Mouse (Mus musculus): ENCODE data around the gene Lrp6. TPM values are rescaled to one million over a fixed set of nuclear protein-coding genes. Genes with fewer than 3 reads are reported as not detected.

The Lrp6 gene
- total and polyA plus RNA-seq, 2 experiments from 2014 or later, result 12.3 to 41.3 TPM

DNA sequence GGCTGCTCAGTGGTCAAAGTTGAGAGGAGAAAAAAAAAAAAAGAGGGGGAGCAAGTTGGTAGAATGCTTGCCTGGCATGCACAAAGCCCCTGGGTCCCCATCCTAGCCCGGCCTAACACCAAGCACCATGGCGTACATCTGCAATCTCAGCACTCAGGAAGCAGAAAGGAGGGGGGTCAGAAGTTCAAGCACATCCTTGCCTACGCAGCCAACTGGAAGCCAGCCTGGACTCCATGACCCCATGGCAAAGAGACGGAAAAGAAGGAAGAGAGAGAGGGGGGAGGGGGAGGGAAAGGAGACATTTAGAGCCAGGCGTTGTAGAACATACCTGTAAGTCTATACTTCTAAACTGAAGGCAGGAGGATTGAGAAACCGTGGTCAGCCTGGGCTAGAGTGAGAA lies 39.8 kb upstream of the Lrp6 start:
- Histone ChIP-seq H3K4me3 (ENCODE audit: low read depth, low read length) (no peak overlapping the region), H3K36me3 (ENCODE audit: insufficient read depth) (no peaks in the 10 kb centered on the region), H3K4me2 (ENCODE audit: low read depth) (no peak overlapping the region), H3K27me3 (ENCODE audit: insufficient read depth, low read length) (no peaks in the 10 kb centered on the region), H3K9me3 (ENCODE audit: low read length) (no peaks in the 10 kb centered on the region), H3K27ac (ENCODE audit: low read depth, low read length) (no peak overlapping the region), H3K4me1 (ENCODE audit: insufficient read depth) (no peaks in the 10 kb centered on the region), H3K9ac (no peak overlapping the region)
- 66% methylated on average over 6 of the region's 6 CpGs for WGBS
- TF ChIP-seq CTCF (IDR thresholded peaks at IDR 0.05; ENCODE audit: low read depth), result no peak
- ATAC-seq (no peak), DNase-seq (no peak)

DNA sequence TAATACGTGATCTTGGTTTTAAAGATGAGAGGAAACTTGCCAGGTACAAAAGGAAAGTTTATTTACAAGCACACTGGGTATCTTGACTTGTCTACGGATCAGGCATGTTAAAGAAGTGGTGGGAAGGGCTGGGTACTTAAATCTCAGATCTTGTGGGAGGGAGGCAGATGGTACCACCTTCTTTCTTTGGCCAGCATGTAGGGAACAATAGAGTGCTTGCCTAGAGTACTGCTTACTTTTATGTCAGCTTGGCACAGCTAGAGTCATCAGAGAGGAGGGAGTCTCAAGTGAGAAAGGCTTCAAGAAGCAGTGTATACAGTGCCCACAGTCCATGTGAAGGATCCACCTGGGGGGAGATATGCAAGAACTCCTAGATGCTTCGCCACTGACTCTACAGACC lies 38.4 kb upstream of the Lrp6 start:
- Histone ChIP-seq H3K27ac (ENCODE audit: low read depth, low read length) (no peak overlapping the region), H3K4me1 (ENCODE audit: insufficient read depth) (no peaks in the 10 kb centered on the region), H3K9me3 (ENCODE audit: low read length) (no peaks in the 10 kb centered on the region), H3K4me2 (ENCODE audit: low read depth) (no peak overlapping the region), H3K4me3 (ENCODE audit: low read depth, low read length) (no peak overlapping the region), H3K27me3 (ENCODE audit: insufficient read depth, low read length) (no peaks in the 10 kb centered on the region), H3K36me3 (ENCODE audit: insufficient read depth) (no peaks in the 10 kb centered on the region), H3K9ac (no peak overlapping the region)
- ATAC-seq (no peak), DNase-seq (no peak)
- TF ChIP-seq CTCF (IDR thresholded peaks at IDR 0.05; ENCODE audit: low read depth), result no peak
- WGBS, result 83% methylated on average over 3 of the region's 3 CpGs

DNA sequence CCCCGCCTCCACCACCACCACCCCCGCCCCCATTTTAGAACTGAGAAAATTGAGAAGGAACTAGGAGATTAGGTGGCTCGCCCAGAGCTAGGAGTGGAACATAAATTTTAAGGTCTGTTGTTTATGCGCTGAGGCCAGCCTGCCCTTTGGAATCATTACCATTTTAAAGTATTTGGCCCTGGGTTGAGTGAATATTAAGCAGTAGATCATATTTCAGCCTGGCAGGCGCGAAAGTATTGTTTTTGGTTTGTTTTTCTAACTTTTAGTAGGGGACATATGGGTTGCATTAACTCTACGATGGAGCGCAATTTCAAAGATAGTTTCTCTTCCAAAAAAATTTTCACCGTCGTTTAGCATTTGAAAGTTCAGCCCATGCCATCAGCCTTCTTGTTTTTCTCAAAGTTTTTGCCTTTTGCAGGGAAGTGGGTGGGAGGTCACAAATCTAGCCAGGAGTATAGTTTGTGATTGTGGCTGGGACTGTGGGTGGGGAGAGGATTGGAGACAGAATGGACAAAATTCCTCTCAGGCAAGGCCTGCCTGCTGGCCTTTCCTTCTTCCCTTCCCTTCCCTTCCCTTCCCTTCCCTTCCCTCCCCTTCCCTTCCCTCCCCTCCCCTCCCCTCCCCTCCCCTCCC lies 35.7 kb upstream of the Lrp6 start:
- 59% methylated on average over 10 of the region's 10 CpGs for WGBS
- no peaks in the 10 kb centered on the region for H3K4me1 ChIP-seq (ENCODE audit: insufficient read depth)
- DNase-seq (no peak), ATAC-seq (no peak)
- H3K9me3 ChIP-seq (ENCODE audit: low read length), result no peaks in the 10 kb centered on the region
- TF ChIP-seq CTCF (IDR thresholded peaks at IDR 0.05; ENCODE audit: low read depth), result no peak
- no peak overlapping the region for H3K9ac ChIP-seq
- no peak overlapping the region for H3K27ac ChIP-seq (ENCODE audit: low read depth, low read length)
- H3K4me3 ChIP-seq (ENCODE audit: low read depth, low read length), result no peak overlapping the region
- no peaks in the 10 kb centered on the region for H3K27me3 ChIP-seq (ENCODE audit: insufficient read depth, low read length)
- H3K36me3 ChIP-seq (ENCODE audit: insufficient read depth), result no peaks in the 10 kb centered on the region
- H3K4me2 ChIP-seq (ENCODE audit: low read depth), result no peak overlapping the region

GRCm38 (mm10) chr6:134601766-134602165 lies 35.0 kb upstream of the Lrp6 start:
- Histone ChIP-seq H3K4me1 (ENCODE audit: insufficient read depth) (no peaks in the 10 kb centered on the region), H3K4me2 (ENCODE audit: low read depth) (no peak overlapping the region), H3K9ac (no peak overlapping the region), H3K36me3 (ENCODE audit: insufficient read depth) (no peaks in the 10 kb centered on the region), H3K4me3 (ENCODE audit: low read depth, low read length) (no peak overlapping the region), H3K9me3 (ENCODE audit: low read length) (no peaks in the 10 kb centered on the region), H3K27ac (ENCODE audit: low read depth, low read length) (no peak overlapping the region), H3K27me3 (ENCODE audit: insufficient read depth, low read length) (no peaks in the 10 kb centered on the region)
- no peak for ATAC-seq
- WGBS, result 64% methylated on average over 3 of the region's 3 CpGs
- no peak for DNase-seq
- no peak for TF ChIP-seq CTCF (IDR thresholded peaks at IDR 0.05; ENCODE audit: low read depth)

DNA sequence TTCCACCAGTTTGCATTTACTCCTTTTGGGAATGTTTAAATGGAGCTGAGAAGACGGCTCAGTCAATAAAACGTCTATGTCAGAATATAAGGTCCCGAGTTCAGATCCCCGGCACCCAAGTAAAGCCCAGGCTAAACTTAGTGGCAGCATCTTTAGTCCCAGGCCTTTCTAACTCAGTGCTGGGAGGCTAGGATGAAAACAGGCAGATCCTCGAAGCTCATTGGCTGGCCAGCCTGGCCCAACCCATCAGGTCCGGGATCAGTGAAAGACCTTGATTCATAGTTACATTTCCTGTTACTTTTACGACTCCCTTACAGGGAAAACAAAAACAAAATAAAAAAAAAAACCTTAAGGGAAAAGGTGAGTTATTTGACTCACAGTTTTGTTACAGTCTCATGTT lies 34.4 kb upstream of the Lrp6 start:
- H3K4me2 ChIP-seq (ENCODE audit: low read depth), result no peak overlapping the region
- H3K9ac ChIP-seq, result no peak overlapping the region
- ATAC-seq, result no peak
- 60% methylated on average over 7 of the region's 7 CpGs for WGBS
- no peaks in the 10 kb centered on the region for H3K4me1 ChIP-seq (ENCODE audit: insufficient read depth)
- no peaks in the 10 kb centered on the region for H3K9me3 ChIP-seq (ENCODE audit: low read length)
- DNase-seq, result no peak
- H3K4me3 ChIP-seq (ENCODE audit: low read depth, low read length), result no peak overlapping the region
- no peaks in the 10 kb centered on the region for H3K36me3 ChIP-seq (ENCODE audit: insufficient read depth)
- TF ChIP-seq CTCF (IDR thresholded peaks at IDR 0.05; ENCODE audit: low read depth), result no peak
- no peak overlapping the region for H3K27ac ChIP-seq (ENCODE audit: low read depth, low read length)
- H3K27me3 ChIP-seq (ENCODE audit: insufficient read depth, low read length), result no peaks in the 10 kb centered on the region

DNA sequence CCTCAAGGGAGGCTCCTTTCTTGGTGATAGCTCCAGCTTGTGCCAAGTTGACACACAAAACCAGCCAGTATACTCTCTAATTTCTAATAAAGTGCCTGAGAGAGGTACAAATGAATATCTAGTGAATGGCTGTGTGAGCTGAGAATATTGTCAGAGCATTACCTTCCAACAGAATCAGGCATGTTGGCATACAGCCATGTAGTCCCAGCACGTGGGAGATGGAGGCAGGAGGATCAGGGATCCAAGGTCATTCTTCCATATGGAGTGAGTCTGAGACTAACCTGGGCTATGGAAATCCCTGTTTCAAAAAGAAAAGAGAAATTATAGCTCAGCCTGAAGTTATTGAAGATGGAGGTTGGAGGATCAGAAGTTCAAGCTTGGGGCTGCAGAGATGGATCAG lies 32.5 kb upstream of the Lrp6 start:
- Histone ChIP-seq H3K4me3 (ENCODE audit: low read depth, low read length) (no peak overlapping the region), H3K4me1 (ENCODE audit: insufficient read depth) (no peaks in the 10 kb centered on the region), H3K27me3 (ENCODE audit: insufficient read depth, low read length) (no peaks in the 10 kb centered on the region), H3K27ac (ENCODE audit: low read depth, low read length) (no peak overlapping the region), H3K4me2 (ENCODE audit: low read depth) (no peak overlapping the region), H3K36me3 (ENCODE audit: insufficient read depth) (no peaks in the 10 kb centered on the region), H3K9me3 (ENCODE audit: low read length) (no peaks in the 10 kb centered on the region), H3K9ac (no peak overlapping the region)
- ATAC-seq (no peak), DNase-seq (no peak)
- TF ChIP-seq CTCF (IDR thresholded peaks at IDR 0.05; ENCODE audit: low read depth), result no peak
- WGBS, result 57% methylated on average over 1 of the region's 1 CpGs

- WGBS, result 90% methylated on average over 6 of the region's 6 CpGs
- ATAC-seq (no peak), DNase-seq (no peak)
- Histone ChIP-seq H3K4me3 (ENCODE audit: low read depth, low read length) (no peak overlapping the region), H3K36me3 (ENCODE audit: insufficient read depth) (no peaks in the 10 kb centered on the region), H3K9ac (no peak overlapping the region), H3K27ac (ENCODE audit: low read depth, low read length) (no peak overlapping the region), H3K9me3 (ENCODE audit: low read length) (no peaks in the 10 kb centered on the region), H3K4me1 (ENCODE audit: insufficient read depth) (no peaks in the 10 kb centered on the region), H3K27me3 (ENCODE audit: insufficient read depth, low read length) (no peaks in the 10 kb centered on the region), H3K4me2 (ENCODE audit: low read depth) (no peak overlapping the region)
- TF ChIP-seq CTCF (IDR thresholded peaks at IDR 0.05; ENCODE audit: low read depth), result no peak
Observed at GRCm38 (mm10) chr6:134597651-134598229, 31.0 kb upstream of the Lrp6 start.

Data from forebrain, postnatal 0 days (tissue).